Mouse (Mus musculus) liver, postnatal 0 days (tissue): ENCODE data around the gene Jhy.

Experiments
- CTCF ChIP-seq: sonication (generic); IDR thresholded peaks from 2 replicates; pipeline ENCODE4 v1.5.1; 2016; ENCODE audit warnings: antibody characterized with exemption, low read depth
- EP300 ChIP-seq: IDR thresholded peaks from 2 replicates; pipeline ENCODE4 v1.6.1; 2016; ENCODE audit warnings: antibody characterized with exemption, low read depth, mild to moderate bottlenecking

DNA sequence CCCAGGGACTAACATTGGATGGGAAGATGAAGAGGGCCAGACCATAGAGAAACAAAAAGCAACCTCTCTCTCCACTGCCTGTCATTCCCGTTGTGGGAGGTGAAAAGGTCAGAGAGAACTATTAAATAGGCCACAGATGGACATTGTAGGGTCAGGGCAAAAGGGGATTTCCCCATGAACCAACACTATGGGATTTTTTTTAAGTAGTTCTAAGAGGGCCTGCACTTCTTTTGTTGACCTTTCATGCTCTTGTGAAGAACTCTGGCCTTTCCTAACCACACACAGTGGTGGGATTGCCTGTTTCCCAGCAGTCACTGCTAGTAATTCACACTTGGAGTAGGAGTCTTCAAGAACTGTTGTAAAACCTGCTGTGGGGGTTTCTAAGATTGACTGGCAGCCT lies 43.9 kb upstream of the Jhy start:
- no peak for TF ChIP-seq CTCF
- no peak for TF ChIP-seq EP300
